In genomic region chr15:98727443-98728321, GRCm38 (mm10) we compare ENCODE assay signal across 8 mouse cellular contexts. TPM values are rescaled to one million over a fixed set of nuclear protein-coding genes. Genes with fewer than 3 reads are reported as not detected.
DNase-seq lines count a peak whose midpoint lies in the region; ATAC-seq lines count a peak whose summit lies in the region.

Fkbp11 (minus strand) TSS chr15:98728198.

- H3K27me3 ChIP-seq in intestine, embryonic 15.5 days (replicated peaks), result no peaks in the 10 kb centered on the region
- peaks cover 12% of the 10 kb centered on the region; the same call in 1 of the 2 replicates for H3K27me3 ChIP-seq in liver, embryonic 16.5 days (ENCODE audit: control insufficient read depth, insufficient read depth, low read depth, low read length)
- H3K27me3 ChIP-seq in neural tube, embryonic 11.5 days (ENCODE audit: control insufficient read depth, insufficient read depth, low read length), result no peaks in the 10 kb centered on the region

- H3K4me2 ChIP-seq in intestine, embryonic 15.5 days (replicated peaks), result peak within 1 kb of the TSS; percentile 93
- peak within 1 kb of the TSS; percentile 63 for H3K4me2 ChIP-seq in liver, embryonic 16.5 days (ENCODE audit: low read depth, low read length)
- H3K4me2 ChIP-seq in neural tube, embryonic 11.5 days (ENCODE audit: low read depth), result peak within 1 kb of the TSS; percentile 83

- H3K9ac ChIP-seq in intestine, embryonic 15.5 days, result peak within 1 kb of the TSS; percentile 61
- H3K9ac ChIP-seq in liver, embryonic 16.5 days (ENCODE audit: low read depth, low read length), result peak within 1 kb of the TSS; percentile 65
- peak within 1 kb of the TSS; percentile 19 for H3K9ac ChIP-seq in neural tube, embryonic 11.5 days (ENCODE audit: low read length)

- no peaks in the 10 kb centered on the region for H3K36me3 ChIP-seq in intestine, embryonic 15.5 days
- H3K36me3 ChIP-seq in liver, embryonic 16.5 days (ENCODE audit: control insufficient read depth, insufficient read depth), result no peaks in the 10 kb centered on the region
- no peaks in the 10 kb centered on the region for H3K36me3 ChIP-seq in neural tube, embryonic 11.5 days (ENCODE audit: control insufficient read depth, insufficient read depth, low read length)

- DNase-seq in CD4-positive, CD25-positive, alpha-beta regulatory T cell, adult 2 months (ENCODE audit: low read depth, low spot score), result peak; percentile 53
- DNase-seq in adipocyte (ENCODE audit: low spot score), result peak; percentile 52
- DNase-seq in embryo, embryonic 10 days (ENCODE audit: low spot score), result peak; percentile 82
- DNase-seq in neural tube, embryonic 11.5 days (ENCODE audit: low spot score), result peak; percentile 77
- no peak for DNase-seq in T-cell, adult 2 months (ENCODE audit: low spot score)

- H3K4me3 ChIP-seq in intestine, embryonic 15.5 days (replicated peaks), result peak within 1 kb of the TSS; percentile 55
- H3K4me3 ChIP-seq in liver, embryonic 16.5 days (ENCODE audit: low read depth, low read length), result peak within 1 kb of the TSS; percentile 61
- peak within 1 kb of the TSS; percentile 34 for H3K4me3 ChIP-seq in neural tube, embryonic 11.5 days (ENCODE audit: low read depth, low read length)

- peak; percentile 77 for ATAC-seq in granulocyte monocyte progenitor cell, adult 5-6 weeks (replicated peaks; ENCODE audit: poor library complexity, severe bottlenecking)
- peak; percentile 88 for ATAC-seq in intestine, embryonic 15.5 days
- peak; percentile 82 for ATAC-seq in liver, embryonic 16.5 days (ENCODE audit: low read depth)
- ATAC-seq in neural tube, embryonic 11.5 days (ENCODE audit: insufficient read depth, low FRiP score, low TSS enrichment), result peak; percentile 77

- H3K27ac ChIP-seq in intestine, embryonic 15.5 days, result peak within 1 kb of the TSS; percentile 32; the same call in 1 of the 2 replicates
- peak within 1 kb of the TSS; percentile 58 for H3K27ac ChIP-seq in liver, embryonic 16.5 days (ENCODE audit: low read length)
- H3K27ac ChIP-seq in neural tube, embryonic 11.5 days (ENCODE audit: low read depth, low read length), result no peak within 1 kb of the TSS

- H3K9me3 ChIP-seq in intestine, embryonic 15.5 days, result no peaks in the 10 kb centered on the region
- H3K9me3 ChIP-seq in liver, embryonic 16.5 days (replicated peaks; ENCODE audit: control insufficient read depth, low read length), result no peaks in the 10 kb centered on the region
- H3K9me3 ChIP-seq in neural tube, embryonic 11.5 days (ENCODE audit: control insufficient read depth, low read length), result no peaks in the 10 kb centered on the region

- WGBS in intestine, embryonic 15.5 days, result under 1% methylated on average over 39 of the region's 39 CpGs
- WGBS in liver, embryonic 16.5 days (ENCODE audit: insufficient replicate concordance), result under 1% methylated on average over 39 of the region's 39 CpGs
- WGBS in neural tube, embryonic 11.5 days, result under 1% methylated on average over 39 of the region's 39 CpGs

- peaks cover 24% of the 10 kb centered on the region for H3K4me1 ChIP-seq in intestine, embryonic 15.5 days (replicated peaks)
- peaks cover 15% of the 10 kb centered on the region for H3K4me1 ChIP-seq in liver, embryonic 16.5 days (ENCODE audit: control insufficient read depth, low read depth, low read length)
- H3K4me1 ChIP-seq in neural tube, embryonic 11.5 days (ENCODE audit: control insufficient read depth, insufficient read depth, low read length), result peaks cover 11% of the 10 kb centered on the region

RNA-seq across cellular contexts. Expression of gene Fkbp11, which starts in this region (rescaled TPM):
- 37.6 and 39.9 TPM in 2 replicates for total RNA-seq in granulocyte monocyte progenitor cell, adult 5-6 weeks (2014; fragmentation: Nextera tagmentation)
- 63.8 and 66.3 TPM in 2 replicates for total RNA-seq in granulocyte monocyte progenitor cell, adult 5-6 weeks (2017)
- 68.0 and 117 TPM in 2 replicates for polyA plus RNA-seq in intestine, embryonic 15.5 days (2015; fragmentation: Nextera tagmentation; extraction: Ambion mirVana)
- polyA plus RNA-seq in liver, embryonic 16.5 days (2015; fragmentation: Nextera tagmentation; extraction: Ambion mirVana), result 172 and 182 TPM in 2 replicates
- 12.1 and 12.6 TPM in 2 replicates for polyA plus RNA-seq in neural tube, embryonic 11.5 days (2014; fragmentation: Nextera tagmentation; extraction: Ambion mirVana)
